Mouse (Mus musculus) myocyte (in vitro differentiated cells): ENCODE results near the gene Tlr9.

Experiments
- POLR2A ChIP-seq: IDR thresholded peaks from one replicate; pipeline ENCODE4 v1.6.1; 2011; ENCODE audit warnings: low read depth, mild to moderate bottlenecking, control low read depth, moderate library complexity; ENCODE audit not compliant: insufficient read length
- POLR2AphosphoS2 ChIP-seq: IDR thresholded peaks from one replicate; pipeline ENCODE4 v1.6.1; 2011; ENCODE audit warnings: low read depth, control low read depth; ENCODE audit not compliant: insufficient read length
- TCF12 ChIP-seq: IDR thresholded peaks from one replicate; pipeline ENCODE4 v1.6.1; 2011; ENCODE audit warnings: mild to moderate bottlenecking, control low read depth; ENCODE audit not compliant: poor library complexity, insufficient read depth, severe bottlenecking
- USF1 ChIP-seq: IDR thresholded peaks from one replicate; pipeline ENCODE4 v1.6.1; 2011; ENCODE audit warnings: low read depth, mild to moderate bottlenecking, control low read depth, moderate library complexity

GRCm38 (mm10) chr9:106179454-106179853 is 42.9 kb upstream of the Tlr9 start:
- TF ChIP-seq POLR2A (no peak), POLR2AphosphoS2 (no peak), USF1 (no peak), TCF12 (no peak)
